Mouse (Mus musculus) intestine, embryonic 16.5 days (tissue): ENCODE measurements around the gene Olfr1393. TPM values are rescaled to one million over a fixed set of nuclear protein-coding genes. Genes with fewer than 3 reads are reported as not detected.

Experiments used
- ATAC-seq: fragments of 200-750 bp; cut with Nextera tagmentation; 2 replicates; pipeline ENCODE4 v1.8.0; 2017; ENCODE audit warnings: moderate TSS enrichment, moderate library complexity
- H3K27ac ChIP-seq: fragments of 300-500 bp; sonication (generic); 2 replicates; pipeline ENCODE4 v1.5.1; 2014; ENCODE audit warnings: mild to moderate bottlenecking, low read length
- H3K27me3 ChIP-seq: fragments of 300-500 bp; sonication (generic); replicated peaks from 2 replicates; pipeline ENCODE4 v1.6.1; 2014; ENCODE audit warnings: low read length, control low read depth, mixed read lengths; ENCODE audit not compliant: control insufficient read depth, insufficient read depth
- H3K36me3 ChIP-seq: fragments of 300-500 bp; sonication (generic); 2 replicates; pipeline ENCODE4 v1.6.1; 2014; ENCODE audit warnings: low read length, control low read depth; ENCODE audit not compliant: control insufficient read depth, insufficient read depth
- H3K4me1 ChIP-seq: fragments of 300-500 bp; sonication (generic); 2 replicates; pipeline ENCODE4 v1.6.1; 2014; ENCODE audit warnings: low read length, control low read depth, mixed read lengths; ENCODE audit not compliant: control insufficient read depth, insufficient read depth
- H3K4me2 ChIP-seq: fragments of 300-500 bp; sonication (generic); 2 replicates; pipeline ENCODE4 v1.6.1; 2014; ENCODE audit warnings: low read depth, low read length, control low read depth
- H3K4me3 ChIP-seq: fragments of 300-500 bp; sonication (generic); 2 replicates; pipeline ENCODE4 v1.5.1; 2014; ENCODE audit warnings: mild to moderate bottlenecking, low read length
- H3K9ac ChIP-seq: fragments of 300-500 bp; sonication (generic); 2 replicates; pipeline ENCODE4 v1.6.1; 2014; ENCODE audit warnings: low read depth, low read length
- H3K9me3 ChIP-seq: fragments of 300-500 bp; sonication (generic); 2 replicates; pipeline ENCODE4 v1.6.1; 2016; ENCODE audit warnings: low read length, control low read depth; ENCODE audit not compliant: control insufficient read depth
- WGBS: fragments of 180-500 bp; shearing (Covaris S2); extraction: QIAGEN DNeasy Blood & Tissue Kit; methylation state at CpG from one replicate; pipeline ENCODE4 v1.1.7; 2014; 5-methylcytosine and 5-hydroxymethylcytosine counted together
- polyA plus RNA-seq: library from polyadenylated mRNA; unstranded; fragments of >200 nt; fragmentation: Nextera tagmentation; extraction: Ambion mirVana; gene quantifications from 2 replicates; pipeline ENCODE4 v1.2.1, GENCODE M21; 2015

Gene Olfr1393
- polyA plus RNA-seq, 1 experiment from 2014 or later = 0.13 TPM

GRCm38 (mm10) chr11:49249811-49250421, 28.2 kb upstream of the Olfr1393 start:
- H3K9ac ChIP-seq = peak overlapping the region; percentile 93
- no peaks in the 10 kb centered on the region for H3K36me3 ChIP-seq
- peaks cover 49% of the 10 kb centered on the region for H3K4me1 ChIP-seq
- peak; percentile 24 for ATAC-seq
- H3K4me2 ChIP-seq = peak overlapping the region; percentile 75
- peak overlapping the region; percentile 80 for H3K4me3 ChIP-seq
- 16% methylated on average over 10 of the region's 10 CpGs for WGBS
- no peaks in the 10 kb centered on the region for H3K9me3 ChIP-seq
- H3K27me3 ChIP-seq = no peaks in the 10 kb centered on the region
- peak overlapping the region; percentile 96 for H3K27ac ChIP-seq

- peak overlapping the region; percentile 93 for H3K9ac ChIP-seq
- peak overlapping the region; percentile 80 for H3K4me3 ChIP-seq
- peak overlapping the region; percentile 96 for H3K27ac ChIP-seq
- no peaks in the 10 kb centered on the region for H3K36me3 ChIP-seq
- no peaks in the 10 kb centered on the region for H3K27me3 ChIP-seq
- H3K4me2 ChIP-seq = peak overlapping the region; percentile 75
- H3K9me3 ChIP-seq = no peaks in the 10 kb centered on the region
- peaks cover 45% of the 10 kb centered on the region for H3K4me1 ChIP-seq
- peak; percentile 97 for ATAC-seq
- 2% methylated on average over 45 of the region's 45 CpGs for WGBS
Observed at GRCm38 (mm10) chr11:49250422-49251379, 27.4 kb upstream of the Olfr1393 start.

- Histone ChIP-seq H3K36me3 (no peaks in the 10 kb centered on the region), H3K4me2 (peak overlapping the region; percentile 75), H3K9me3 (no peaks in the 10 kb centered on the region), H3K27me3 (no peaks in the 10 kb centered on the region), H3K4me3 (peak overlapping the region; percentile 80), H3K4me1 (peaks cover 45% of the 10 kb centered on the region), H3K27ac (no peak overlapping the region), H3K9ac (peak overlapping the region; percentile 93)
- 51% methylated on average over 7 of the region's 7 CpGs for WGBS
- ATAC-seq = no peak
Observed at GRCm38 (mm10) chr11:49251380-49251761, 26.7 kb upstream of the Olfr1393 start.

- H3K4me3 ChIP-seq = no peak overlapping the region
- WGBS = 90% methylated on average over 5 of the region's 5 CpGs
- H3K9ac ChIP-seq = no peak overlapping the region
- peaks cover 42% of the 10 kb centered on the region for H3K4me1 ChIP-seq
- ATAC-seq = no peak
- H3K27ac ChIP-seq = no peak overlapping the region
- H3K36me3 ChIP-seq = no peaks in the 10 kb centered on the region
- no peaks in the 10 kb centered on the region for H3K27me3 ChIP-seq
- 0 out of 2 replicates have a peak overlapping the region, but pooled peaks have one; percentile 7 for H3K4me2 ChIP-seq
- H3K9me3 ChIP-seq = no peaks in the 10 kb centered on the region
Observed at GRCm38 (mm10) chr11:49252048-49252447, 26.1 kb upstream of the Olfr1393 start.

- no peak overlapping the region for H3K4me3 ChIP-seq
- no peak overlapping the region for H3K27ac ChIP-seq
- H3K9me3 ChIP-seq = no peaks in the 10 kb centered on the region
- no peak overlapping the region for H3K4me2 ChIP-seq
- 84% methylated on average over 6 of the region's 6 CpGs for WGBS
- H3K36me3 ChIP-seq = no peaks in the 10 kb centered on the region
- H3K9ac ChIP-seq = no peak overlapping the region
- ATAC-seq = no peak
- no peaks in the 10 kb centered on the region for H3K27me3 ChIP-seq
- peaks cover 34% of the 10 kb centered on the region for H3K4me1 ChIP-seq
Observed at GRCm38 (mm10) chr11:49253035-49253434, 25.1 kb upstream of the Olfr1393 start.

GRCm38 (mm10) chr11:49259296-49259695, 18.8 kb upstream of the Olfr1393 start:
- Histone ChIP-seq H3K9me3 (no peaks in the 10 kb centered on the region), H3K4me2 (no peak overlapping the region), H3K4me1 (peaks cover 24% of the 10 kb centered on the region), H3K9ac (no peak overlapping the region), H3K27ac (no peak overlapping the region), H3K27me3 (no peaks in the 10 kb centered on the region), H3K36me3 (peaks cover 20% of the 10 kb centered on the region; the same call in 1 of the 2 replicates), H3K4me3 (no peak overlapping the region)
- 58% methylated on average over 2 of the region's 2 CpGs for WGBS
- peak; percentile 24; the same call in 1 of the 2 replicates for ATAC-seq

- no peak for ATAC-seq
- Histone ChIP-seq H3K9me3 (no peaks in the 10 kb centered on the region), H3K4me1 (peaks cover 28% of the 10 kb centered on the region), H3K27me3 (no peaks in the 10 kb centered on the region), H3K4me3 (no peak overlapping the region), H3K27ac (no peak overlapping the region), H3K4me2 (no peak overlapping the region), H3K36me3 (peaks cover 20% of the 10 kb centered on the region; the same call in 1 of the 2 replicates), H3K9ac (no peak overlapping the region)
- WGBS = 48% methylated on average over 1 of the region's 1 CpGs
Observed at GRCm38 (mm10) chr11:49259829-49260228, 18.3 kb upstream of the Olfr1393 start.

- ATAC-seq = no peak
- Histone ChIP-seq H3K4me2 (no peak overlapping the region), H3K9ac (no peak overlapping the region), H3K4me3 (no peak overlapping the region), H3K27me3 (no peaks in the 10 kb centered on the region), H3K36me3 (peaks cover 20% of the 10 kb centered on the region; the same call in 1 of the 2 replicates), H3K27ac (no peak overlapping the region), H3K4me1 (peaks cover 28% of the 10 kb centered on the region), H3K9me3 (no peaks in the 10 kb centered on the region)
- WGBS = 84% methylated on average over 21 of the region's 21 CpGs
Observed at GRCm38 (mm10) chr11:49260598-49261312, 17.3 kb upstream of the Olfr1393 start.
